Mouse (Mus musculus) adrenal gland, postnatal 14 days (tissue): ENCODE results near the gene Guf1. TPM values are rescaled to one million over a fixed set of nuclear protein-coding genes. Genes with fewer than 3 reads are reported as not detected.

Source experiments
- DNase-seq: peaks from one replicate; pipeline ENCODE4 v3.0.0; 2021; ENCODE audit warnings: mixed read lengths
- long read RNA-seq, 2 experiments: library from polyadenylated mRNA; stranded (forward); transcript quantifications; one replicate each; pipeline ENCODE4 v2.0.0; 2021
- total RNA-seq: library from RNA; stranded (reverse); gene quantifications from 2 replicates; pipeline ENCODE4 v1.2.3, GENCODE M21; 2021

Gene Guf1
- 29.4 and 29.9 TPM in 2 replicates for total RNA-seq
- long read RNA-seq, experiment 1, transcript Guf1-201 (15 exons, 1,769 nt) = minor isoform, 9 of 43 reads
- long read RNA-seq, experiment 1, transcript Guf1-202 (17 exons, 3,433 nt) = major isoform, 22 of 43 reads
- long read RNA-seq, experiment 1, partial matches to known transcripts = 4 of 43 reads
- long read RNA-seq, experiment 1, other reads (novel, unspliced or antisense) = 7 of 43 reads
- long read RNA-seq, experiment 2, transcript Guf1-202 (17 exons, 3,433 nt) = major isoform, 18 of 31 reads
- long read RNA-seq, experiment 2, partial matches to known transcripts = 4 of 31 reads
- long read RNA-seq, experiment 2, other reads (novel, unspliced or antisense) = 6 of 31 reads

DNA sequence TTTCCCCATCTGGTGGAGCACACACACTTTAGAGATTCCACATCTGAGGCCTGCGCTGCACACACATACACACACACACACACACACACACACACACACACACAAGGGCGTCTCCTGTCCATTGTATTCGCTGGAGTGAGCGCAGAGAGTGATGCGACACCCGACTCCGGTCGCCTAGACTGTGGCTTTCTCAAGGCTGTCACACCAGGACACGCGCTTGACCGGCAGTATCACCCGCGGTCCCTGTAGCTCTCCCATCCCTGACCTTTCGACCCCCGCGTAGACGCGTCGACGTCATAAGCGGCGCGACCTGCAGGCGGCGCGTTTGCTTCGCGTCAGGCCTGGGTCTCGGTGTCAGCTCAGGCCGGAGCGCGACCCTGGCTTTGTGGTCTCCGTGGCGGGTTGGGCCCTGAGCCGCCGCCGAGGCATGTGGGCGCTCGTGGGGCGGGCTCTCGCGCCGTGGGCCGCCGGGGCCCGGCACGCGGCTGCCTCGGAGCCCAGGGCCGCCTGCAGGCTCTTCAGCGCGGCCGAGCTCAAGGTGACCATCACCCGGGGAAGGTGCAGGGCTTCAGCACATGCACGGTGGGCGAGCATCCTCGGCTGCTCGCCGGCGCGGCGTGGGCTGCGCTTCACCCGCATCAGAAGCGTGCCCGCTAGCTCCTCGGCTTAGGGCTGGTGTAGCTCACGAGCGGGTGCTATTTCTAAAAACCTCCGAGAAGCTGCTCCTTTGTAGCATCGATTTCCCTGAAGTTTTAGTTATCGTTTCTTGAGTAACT, at the start of gene Guf1:
Gene Guf1 (plus strand): TSS at position 296 of the 776 bp plus-strand sequence.
- peak; percentile 96 for DNase-seq

GRCm38 (mm10) chr5:69507045-69507444, 49.7 kb upstream of the Guf1 start:
- DNase-seq = no peak

DNA sequence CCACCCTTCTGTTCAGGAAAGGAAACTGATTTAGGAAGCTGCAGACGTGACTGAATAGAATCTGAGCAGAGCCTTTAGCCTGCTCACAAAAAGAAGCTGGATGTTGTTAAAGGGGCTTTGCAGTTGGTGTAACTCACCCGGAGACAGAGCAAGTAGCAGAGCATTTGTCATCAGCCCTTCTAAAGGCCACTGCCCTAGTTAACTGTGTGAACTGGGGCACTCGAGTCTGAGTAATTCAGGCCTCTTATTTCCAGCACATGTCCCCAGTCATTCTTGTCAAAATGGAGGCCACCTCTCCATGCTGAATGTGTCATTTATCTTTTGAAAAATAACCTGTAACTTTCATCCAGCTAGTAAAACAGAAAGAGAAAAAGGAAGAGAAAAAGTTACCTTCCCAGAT, 45.1 kb upstream of the Guf1 start:
- DNase-seq = no peak

DNA sequence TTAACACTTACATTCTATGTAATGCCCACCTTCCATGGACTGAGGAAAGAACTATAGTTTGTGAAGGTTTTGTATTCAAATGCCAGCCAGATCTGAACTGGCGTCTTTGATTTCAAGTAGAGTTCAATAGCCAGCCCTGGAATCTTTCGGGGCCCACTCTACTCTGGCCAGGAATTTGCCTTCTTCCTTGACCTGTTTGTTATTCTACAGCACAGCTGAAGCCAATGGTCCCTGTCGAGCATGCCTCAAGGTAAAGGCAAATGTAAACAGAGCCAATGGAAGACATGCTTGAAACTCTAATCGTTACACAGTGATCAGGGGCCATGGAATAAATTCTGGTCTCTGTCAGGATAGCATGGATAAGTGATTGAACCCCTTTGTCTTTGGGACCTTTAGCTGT, 44.5 kb upstream of the Guf1 start:
- DNase-seq = no peak

GRCm38 (mm10) chr5:69520661-69521278, 36.0 kb upstream of the Guf1 start:
- DNase-seq = peak; percentile 56

GRCm38 (mm10) chr5:69522064-69522463, 34.7 kb upstream of the Guf1 start:
- no peak for DNase-seq

DNA sequence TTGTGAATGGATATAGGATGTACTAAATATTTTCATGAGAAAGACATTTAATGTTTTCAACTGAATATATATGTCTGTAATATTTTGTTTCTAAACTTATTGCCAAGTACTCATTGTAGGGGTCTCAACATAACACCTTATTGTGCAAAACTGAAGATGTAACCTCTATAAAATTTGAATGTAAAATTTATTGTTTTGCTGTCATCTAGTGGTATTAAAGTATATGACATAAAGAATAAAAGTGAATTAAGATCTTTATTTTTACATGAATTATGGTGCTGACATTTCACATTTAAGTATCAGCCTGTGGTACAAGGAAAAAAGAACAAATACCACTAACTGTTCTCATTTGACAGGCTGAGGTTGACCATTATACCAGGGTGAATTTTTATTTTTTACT, 32.8 kb upstream of the Guf1 start:
- DNase-seq = no peak

DNA sequence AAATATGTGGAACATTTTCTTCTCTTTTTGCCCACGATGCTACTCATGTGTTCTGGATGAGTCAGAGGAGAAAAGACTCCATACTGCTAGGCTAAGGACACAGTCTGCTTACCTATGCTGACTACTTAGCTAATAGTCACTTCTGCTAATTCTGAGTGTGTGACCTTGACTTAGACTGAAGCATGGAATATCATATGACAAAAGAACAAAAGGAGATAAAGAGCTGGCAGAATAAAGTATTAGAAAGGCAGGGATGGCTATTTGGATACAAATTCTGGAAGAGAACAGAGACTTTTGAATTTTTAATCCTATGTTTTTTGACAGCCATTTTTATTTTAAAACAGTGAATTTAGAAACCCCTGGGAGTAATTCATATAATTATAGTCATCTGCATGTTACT, 15.0 kb upstream of the Guf1 start:
- DNase-seq = no peak

GRCm38 (mm10) chr5:69542489-69542888, 14.2 kb upstream of the Guf1 start, which contains the start of gene Yipf7:
Gene Yipf7 (minus strand): TSS chr5:69542648.
- no peak for DNase-seq

DNA sequence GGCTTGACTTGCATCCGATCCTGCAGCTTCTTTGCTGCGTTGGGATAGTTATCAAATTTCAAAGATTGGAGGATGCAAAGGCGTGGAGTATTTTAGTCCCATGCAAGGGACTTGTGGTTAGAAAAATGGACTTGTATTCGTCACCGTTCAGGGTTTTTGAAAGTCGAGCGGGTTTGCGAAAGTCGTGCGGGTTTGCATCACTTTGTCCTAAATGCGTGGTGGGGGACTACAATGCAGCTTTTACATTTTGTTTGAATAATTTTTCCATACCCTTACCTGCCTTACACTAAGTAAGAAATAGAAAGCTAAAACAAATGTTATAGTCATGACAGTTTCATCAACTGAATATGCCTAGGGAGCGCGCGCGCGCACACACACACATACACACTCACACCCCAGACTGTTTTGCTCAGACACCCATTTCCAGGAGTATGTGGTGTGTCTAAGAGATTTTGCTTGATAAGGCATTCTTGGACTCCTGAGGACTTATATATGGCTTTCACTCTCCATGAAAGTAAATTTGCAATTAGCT, 747 bp downstream of the Guf1 start:
- DNase-seq = peak; percentile 14

- DNase-seq = peak; percentile 93
Measured at GRCm38 (mm10) chr5:69591640-69592461, 35.1 kb downstream of the Guf1 start, which contains the start of gene Gnpda2. Gene Gnpda2 (minus strand): TSS chr5:69592340.

DNA sequence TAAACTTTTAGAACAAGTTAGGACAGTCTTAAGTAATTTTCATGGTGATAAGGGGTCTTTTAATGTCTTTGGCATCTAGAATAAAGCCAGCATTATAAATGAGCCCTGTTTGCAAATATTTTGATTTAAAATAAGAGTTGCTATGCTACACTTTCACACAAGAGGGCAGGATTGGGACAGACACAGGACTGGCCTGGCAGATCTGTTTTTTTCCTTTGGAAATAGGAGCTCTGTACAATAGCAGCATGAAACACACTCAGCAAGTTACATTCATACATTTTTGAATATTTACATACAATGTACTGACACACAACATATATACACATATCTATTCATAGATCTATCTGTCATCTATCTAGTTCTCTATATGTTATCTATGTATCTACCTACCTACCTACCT, 44.3 kb downstream of the Guf1 start:
- DNase-seq = no peak

DNA sequence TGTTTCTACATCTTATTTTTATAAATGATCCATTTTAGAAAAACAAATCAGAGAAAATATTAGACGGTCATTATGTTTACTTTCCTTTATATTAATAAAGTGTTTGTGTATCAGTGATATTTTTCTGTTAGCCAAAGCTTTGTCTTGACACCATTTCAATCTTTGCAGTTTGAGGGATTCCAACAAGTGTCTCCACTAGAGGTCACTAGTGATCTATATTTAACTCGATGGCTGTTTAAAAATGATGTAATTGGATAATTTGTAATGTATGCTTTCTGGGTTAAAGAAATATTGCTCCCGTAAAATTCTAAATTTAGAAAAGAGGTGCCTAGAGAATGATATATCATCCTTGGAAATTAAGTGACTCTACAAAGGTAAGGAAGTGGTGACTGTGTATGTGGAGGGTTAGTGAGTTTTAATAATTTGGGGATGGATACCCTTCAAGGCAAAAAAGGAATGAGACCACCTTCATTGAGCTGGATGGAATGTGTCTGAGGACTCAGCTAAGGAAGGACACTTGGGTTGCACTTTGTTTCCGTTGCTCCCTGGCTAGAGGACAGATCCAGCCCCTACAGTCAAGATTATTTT, 56.6 kb downstream of the Guf1 start:
- no peak for DNase-seq

- DNase-seq = no peak
Measured at GRCm38 (mm10) chr5:69620899-69621298, 64.2 kb downstream of the Guf1 start.

Other genes with a start within 250 kb of the Guf1 start
- gene Kctd8, start 215.2 kb upstream of the Guf1 start, total RNA-seq = 0.22 and 0.34 TPM in 2 replicates
- 0.70 TPM in 1 of 2 replicates, not detected in the other for gene Yipf7, start 14.3 kb upstream of the Guf1 start, total RNA-seq
- gene Gnpda2, start 35.4 kb downstream of the Guf1 start, total RNA-seq = 23.3 and 27.3 TPM in 2 replicates